Mouse (Mus musculus): ENCODE results near the gene Map3k5.

Map3k5 gene

GRCm38 (mm10) chr10:19935295-19935623 is 987 bp downstream of the Map3k5 start:
- no peak for DNase-seq (ENCODE audit: low spot score in 2 of 2)

GRCm38 (mm10) chr10:19935821-19936367 is 1.6 kb downstream of the Map3k5 start:
- DNase-seq (ENCODE audit: low spot score in 2 of 2), result no peak

GRCm38 (mm10) chr10:19936961-19937708 is 2.9 kb downstream of the Map3k5 start:
- no peak for DNase-seq (ENCODE audit: low spot score in 2 of 2)

- no peak for DNase-seq (ENCODE audit: low spot score in 2 of 2)
These were observed 4.5 kb downstream of the Map3k5 start for GRCm38 (mm10) chr10:19938738-19939137.

- DNase-seq (ENCODE audit: low spot score in 2 of 2), result no peak
These were observed 5.0 kb downstream of the Map3k5 start for GRCm38 (mm10) chr10:19939282-19939705.

GRCm38 (mm10) chr10:19940127-19940526 is 5.9 kb downstream of the Map3k5 start:
- DNase-seq (ENCODE audit: low spot score in 2 of 2), result no peak

GRCm38 (mm10) chr10:19940626-19941025 is 6.4 kb downstream of the Map3k5 start:
- no peak for DNase-seq (ENCODE audit: low spot score in 2 of 2)

GRCm38 (mm10) chr10:19941063-19941462 is 6.8 kb downstream of the Map3k5 start:
- DNase-seq (ENCODE audit: low spot score in 2 of 2), result peak in 1 of 2 experiments; percentile 25

- no peak for DNase-seq (ENCODE audit: low spot score in 2 of 2)
These were observed 7.6 kb downstream of the Map3k5 start for GRCm38 (mm10) chr10:19941914-19942313.

GRCm38 (mm10) chr10:19942621-19943020 is 8.3 kb downstream of the Map3k5 start:
- no peak for DNase-seq (ENCODE audit: low spot score in 2 of 2)

GRCm38 (mm10) chr10:19945651-19946050 is 11.4 kb downstream of the Map3k5 start:
- DNase-seq (ENCODE audit: low spot score in 2 of 2), result no peak

- DNase-seq (ENCODE audit: low spot score in 2 of 2), result no peak
These were observed 12.4 kb downstream of the Map3k5 start for GRCm38 (mm10) chr10:19946644-19947043.

GRCm38 (mm10) chr10:19947441-19947840 is 13.2 kb downstream of the Map3k5 start:
- DNase-seq (ENCODE audit: low spot score in 2 of 2), result no peak

- no peak for DNase-seq (ENCODE audit: low spot score in 2 of 2)
These were observed 13.6 kb downstream of the Map3k5 start for GRCm38 (mm10) chr10:19947901-19948300.

GRCm38 (mm10) chr10:19948381-19948780 is 14.1 kb downstream of the Map3k5 start:
- no peak for DNase-seq (ENCODE audit: low spot score in 2 of 2)

- no peak for DNase-seq (ENCODE audit: low spot score in 2 of 2)
These were observed 14.8 kb downstream of the Map3k5 start for GRCm38 (mm10) chr10:19949106-19949505.

- DNase-seq (ENCODE audit: low spot score in 2 of 2), result no peak
These were observed 18.9 kb downstream of the Map3k5 start for GRCm38 (mm10) chr10:19953032-19953761.

- DNase-seq (ENCODE audit: low spot score in 2 of 2), result no peak
These were observed 20.3 kb downstream of the Map3k5 start for GRCm38 (mm10) chr10:19954572-19954971.

GRCm38 (mm10) chr10:19955817-19956216 is 21.5 kb downstream of the Map3k5 start:
- no peak for DNase-seq (ENCODE audit: low spot score in 2 of 2)

- no peak for DNase-seq (ENCODE audit: low spot score in 2 of 2)
These were observed 22.5 kb downstream of the Map3k5 start for GRCm38 (mm10) chr10:19956745-19957144.

- DNase-seq (ENCODE audit: low spot score in 2 of 2), result no peak
These were observed 26.6 kb downstream of the Map3k5 start for GRCm38 (mm10) chr10:19960831-19961380.

- DNase-seq (ENCODE audit: low spot score in 2 of 2), result no peak
These were observed 28.5 kb downstream of the Map3k5 start for GRCm38 (mm10) chr10:19962746-19963145.

GRCm38 (mm10) chr10:19963206-19963605 is 28.9 kb downstream of the Map3k5 start:
- no peak for DNase-seq (ENCODE audit: low spot score in 2 of 2)
